Mouse (Mus musculus): Measurements from ENCODE around the gene Maml3.

- TF ChIP-seq MYC (IDR thresholded peaks at IDR 0.05; ENCODE audit: low read depth, low read length) (no peak), SMC3 (IDR thresholded peaks at IDR 0.05; ENCODE audit: low read depth, low read length) (no peak), CTCF (conservative IDR thresholded peaks at IDR 0.05 in 1 of 2, IDR thresholded peaks at IDR 0.05 in 1 of 2; ENCODE audit: low read depth in 2 of 2, low read length in 2 of 2) (no peak), ZKSCAN1 (IDR thresholded peaks at IDR 0.05; ENCODE audit: borderline replicate concordance, low read depth, low read length) (no peak), MAX (IDR thresholded peaks at IDR 0.05; ENCODE audit: low read length) (no peak), POLR2A (IDR thresholded peaks at IDR 0.05; ENCODE audit: low read depth, low read length) (no peak), GABPA (IDR thresholded peaks at IDR 0.05; ENCODE audit: insufficient replicate concordance, low read depth, low read length) (no peak), JUN (IDR thresholded peaks at IDR 0.05; ENCODE audit: insufficient read depth, low read depth, low read length) (no peak), CHD2 (IDR thresholded peaks at IDR 0.05; ENCODE audit: low read length) (no peak), MAZ (IDR thresholded peaks at IDR 0.05; ENCODE audit: low read depth, low read length) (no peak), JUND (conservative IDR thresholded peaks at IDR 0.05; ENCODE audit: low read depth, low read length) (no peak), MAFK (IDR thresholded peaks at IDR 0.05; ENCODE audit: insufficient replicate concordance, low read length) (no peak), ZNF384 (IDR thresholded peaks at IDR 0.05; ENCODE audit: low read depth, low read length) (no peak)
These were observed 101.2 kb downstream of the Maml3 start for GRCm38 (mm10) chr3:52003663-52004062.

Measured in CH12.LX (cell line).